Comparison of ENCODE assay signal across 8 mouse cellular contexts in genomic region chr17:26594958-26595357, GRCm38 (mm10). TPM values are rescaled to one million over a fixed set of nuclear protein-coding genes. Genes with fewer than 3 reads are reported as not detected.
DNase-seq lines count a peak whose midpoint lies in the region; ATAC-seq and TF ChIP-seq lines count a peak whose summit lies in the region.

No protein-coding gene starts in this region.

- no peak overlapping the region for H3K9ac ChIP-seq in forebrain, embryonic 13.5 days
- H3K9ac ChIP-seq in forebrain, postnatal 0 days, result no peak overlapping the region
- H3K9ac ChIP-seq in lung, embryonic 14.5 days, result peak overlapping the region; percentile 29; the same call in 1 of the 2 replicates
- no peak overlapping the region for H3K9ac ChIP-seq in hindbrain, embryonic 13.5 days

- TF ChIP-seq POLR2A in lung, adult 2 months (IDR thresholded peaks at IDR 0.05; ENCODE audit: borderline replicate concordance, extremely low read depth, low read depth, low read length), result no peak
- no peak for TF ChIP-seq POLR2A in myocyte (IDR thresholded peaks at IDR 0.05; ENCODE audit: insufficient read length, low read depth)

- no peak for TF ChIP-seq CTCF in forebrain, postnatal 0 days (IDR thresholded peaks at IDR 0.05; ENCODE audit: low read depth)
- TF ChIP-seq CTCF in lung, embryonic 14.5 days (IDR thresholded peaks at IDR 0.05; ENCODE audit: low read depth), result no peak
- no peak for TF ChIP-seq CTCF in lung, adult 2 months (IDR thresholded peaks at IDR 0.05; ENCODE audit: insufficient read depth, low read length)

- no peak overlapping the region for H3K4me3 ChIP-seq in forebrain, embryonic 13.5 days
- H3K4me3 ChIP-seq in forebrain, postnatal 0 days (ENCODE audit: low read depth, low read length), result no peak overlapping the region
- no peak overlapping the region for H3K4me3 ChIP-seq in lung, embryonic 14.5 days (ENCODE audit: low read depth, low read length)
- H3K4me3 ChIP-seq in lung, adult 2 months (replicated peaks; ENCODE audit: extremely low read depth, low read depth, low read length), result no peak overlapping the region
- H3K4me3 ChIP-seq in hindbrain, embryonic 13.5 days, result no peak overlapping the region
- H3K4me3 ChIP-seq in myocyte, result no peak overlapping the region

- peaks cover 25% of the 10 kb centered on the region for H3K79me2 ChIP-seq in myocyte (ENCODE audit: control insufficient read depth, insufficient read depth)

- ATAC-seq in forebrain, embryonic 13.5 days, result no peak
- no peak for ATAC-seq in forebrain, postnatal 0 days
- no peak for ATAC-seq in lung, embryonic 14.5 days (ENCODE audit: insufficient read depth)
- ATAC-seq in hindbrain, embryonic 13.5 days (ENCODE audit: low FRiP score), result no peak
- ATAC-seq in megakaryocyte-erythroid progenitor cell, adult 5-6 weeks (replicated peaks; ENCODE audit: low FRiP score, low TSS enrichment, poor library complexity, severe bottlenecking), result no peak

- no peaks in the 10 kb centered on the region for H3K27me3 ChIP-seq in forebrain, embryonic 13.5 days
- H3K27me3 ChIP-seq in forebrain, postnatal 0 days (ENCODE audit: insufficient read depth, low read length), result no peaks in the 10 kb centered on the region
- no peaks in the 10 kb centered on the region for H3K27me3 ChIP-seq in lung, embryonic 14.5 days (ENCODE audit: insufficient read depth, low read length)
- no peaks in the 10 kb centered on the region for H3K27me3 ChIP-seq in hindbrain, embryonic 13.5 days
- H3K27me3 ChIP-seq in myocyte (ENCODE audit: control insufficient read depth, insufficient read depth, insufficient read length), result no peaks in the 10 kb centered on the region

- peaks cover 27% of the 10 kb centered on the region for H3K36me3 ChIP-seq in forebrain, embryonic 13.5 days (ENCODE audit: poor library complexity, severe bottlenecking)
- peaks cover 6% of the 10 kb centered on the region; the same call in 1 of the 2 replicates for H3K36me3 ChIP-seq in forebrain, postnatal 0 days (ENCODE audit: insufficient read depth)
- H3K36me3 ChIP-seq in lung, embryonic 14.5 days (ENCODE audit: insufficient read depth), result peaks cover 13% of the 10 kb centered on the region
- peaks cover 25% of the 10 kb centered on the region for H3K36me3 ChIP-seq in hindbrain, embryonic 13.5 days
- no peaks in the 10 kb centered on the region for H3K36me3 ChIP-seq in myocyte (ENCODE audit: control insufficient read depth, insufficient read depth)

- 92% methylated on average over 7 of the region's 7 CpGs for WGBS in forebrain, embryonic 13.5 days
- 90% methylated on average over 7 of the region's 7 CpGs for WGBS in forebrain, postnatal 0 days
- WGBS in lung, embryonic 14.5 days, result 67% methylated on average over 7 of the region's 7 CpGs
- WGBS in lung, adult 2 months, result 41% methylated on average over 7 of the region's 7 CpGs
- WGBS in hindbrain, embryonic 13.5 days, result 92% methylated on average over 7 of the region's 7 CpGs

- no peaks in the 10 kb centered on the region for H3K9me3 ChIP-seq in forebrain, embryonic 13.5 days (replicated peaks)
- H3K9me3 ChIP-seq in forebrain, postnatal 0 days (ENCODE audit: low read length), result no peaks in the 10 kb centered on the region
- H3K9me3 ChIP-seq in lung, embryonic 14.5 days (ENCODE audit: low read depth, low read length), result no peaks in the 10 kb centered on the region
- no peaks in the 10 kb centered on the region for H3K9me3 ChIP-seq in hindbrain, embryonic 13.5 days

- H3K4me2 ChIP-seq in forebrain, embryonic 13.5 days, result no peak overlapping the region
- H3K4me2 ChIP-seq in forebrain, postnatal 0 days (ENCODE audit: low read depth), result no peak overlapping the region
- no peak overlapping the region for H3K4me2 ChIP-seq in lung, embryonic 14.5 days
- H3K4me2 ChIP-seq in hindbrain, embryonic 13.5 days, result no peak overlapping the region
- H3K4me2 ChIP-seq in myocyte (ENCODE audit: low read depth), result peak overlapping the region; percentile 27

- H3K27ac ChIP-seq in forebrain, embryonic 13.5 days, result peak overlapping the region; percentile 40; the same call in 1 of the 2 replicates
- no peak overlapping the region for H3K27ac ChIP-seq in forebrain, postnatal 0 days (ENCODE audit: low read depth, low read length)
- peak overlapping the region; percentile 83 for H3K27ac ChIP-seq in lung, embryonic 14.5 days (ENCODE audit: low read depth)
- peak overlapping the region; percentile 64; the same call in 1 of the 2 replicates for H3K27ac ChIP-seq in hindbrain, embryonic 13.5 days

- DNase-seq in forebrain, postnatal 0 days, result no peak
- no peak for DNase-seq in lung, embryonic 14.5 days
- no peak for DNase-seq in lung, adult 2 months
- no peak for DNase-seq in urinary bladder, adult 18-20 months (ENCODE audit: low spot score in 2 of 2)

- H3K4me1 ChIP-seq in forebrain, embryonic 13.5 days, result peaks cover 21% of the 10 kb centered on the region
- H3K4me1 ChIP-seq in forebrain, postnatal 0 days (ENCODE audit: insufficient read depth), result peaks cover 11% of the 10 kb centered on the region; the same call in 1 of the 2 replicates
- H3K4me1 ChIP-seq in lung, embryonic 14.5 days (ENCODE audit: insufficient read depth), result peaks cover 14% of the 10 kb centered on the region; the same call in 1 of the 2 replicates
- H3K4me1 ChIP-seq in lung, adult 2 months (ENCODE audit: control insufficient read depth, insufficient read depth, low read length), result peaks cover 32% of the 10 kb centered on the region
- peaks cover 35% of the 10 kb centered on the region for H3K4me1 ChIP-seq in hindbrain, embryonic 13.5 days (replicated peaks)

- H3ac ChIP-seq in myocyte (ENCODE audit: control insufficient read depth, insufficient read length), result no peak overlapping the region

TF ChIP-seq in myocyte, 11 proteins besides CTCF, POLR2A, EP300 and RAD21:
- no peak for TF ChIP-seq CEBPB (IDR thresholded peaks at IDR 0.05; ENCODE audit: insufficient read depth, poor library complexity, severe bottlenecking)
- TF ChIP-seq E2F4 (IDR thresholded peaks at IDR 0.05; ENCODE audit: insufficient read depth), result no peak
- no peak for TF ChIP-seq REST (IDR thresholded peaks at IDR 0.05; ENCODE audit: insufficient read depth, insufficient read length)
- no peak for TF ChIP-seq MAX (IDR thresholded peaks at IDR 0.05; ENCODE audit: low read depth)
- TF ChIP-seq SRF (IDR thresholded peaks at IDR 0.05; ENCODE audit: control insufficient read depth, insufficient read length, low read depth), result no peak
- no peak for TF ChIP-seq MYOG (IDR thresholded peaks at IDR 0.05; ENCODE audit: control insufficient read depth in 1 of 3, insufficient read depth in 1 of 3, insufficient read length in 2 of 3, low read depth in 2 of 3)
- no peak for TF ChIP-seq TCF12 (IDR thresholded peaks at IDR 0.05; ENCODE audit: insufficient read depth, poor library complexity, severe bottlenecking)
- no peak for TF ChIP-seq TCF3 (IDR thresholded peaks at IDR 0.05; ENCODE audit: insufficient read length, low read depth)
- TF ChIP-seq USF1 (IDR thresholded peaks at IDR 0.05; ENCODE audit: low read depth), result no peak
- no peak for TF ChIP-seq MYOD1 (IDR thresholded peaks at IDR 0.05; ENCODE audit: control insufficient read depth in 1 of 3, insufficient read length in 2 of 3, low read depth in 2 of 3)
- TF ChIP-seq POLR2AphosphoS2 (IDR thresholded peaks at IDR 0.05; ENCODE audit: insufficient read length, low read depth), result no peak

RNA-seq across cellular contexts. Expression of gene Dusp1, which starts 33.0 kb away (rescaled TPM):
- 39.4 and 40.2 TPM in 2 replicates for polyA plus RNA-seq in forebrain, embryonic 13.5 days (2015; fragmentation: Nextera tagmentation; extraction: Ambion mirVana)
- 32.7 and 41.0 TPM in 2 replicates for total RNA-seq in forebrain, postnatal 0 days (2014; rRNA removed)
- 36.0 and 38.5 TPM in 2 replicates for polyA plus RNA-seq in forebrain, postnatal 0 days (2015; fragmentation: Nextera tagmentation; extraction: Ambion mirVana)
- 19.7 and 24.5 TPM in 2 replicates for polyA plus RNA-seq in lung, embryonic 14.5 days (2014; fragmentation: Nextera tagmentation; extraction: Ambion mirVana)
- polyA plus RNA-seq in lung, adult 2 months (2012; rRNA removed), result 233 and 359 TPM in 2 replicates
- polyA plus RNA-seq in hindbrain, embryonic 13.5 days (2015; fragmentation: Nextera tagmentation; extraction: Ambion mirVana), result 34.5 and 35.5 TPM in 2 replicates
- polyA plus RNA-seq in myocyte (2012; fragmentation: generic; extraction: Trizol), result 11.6 TPM
- total RNA-seq in megakaryocyte-erythroid progenitor cell, adult 5-6 weeks (2014; fragmentation: Nextera tagmentation), result 18.4 and 29.1 TPM in 2 replicates
- total RNA-seq in megakaryocyte-erythroid progenitor cell, adult 5-6 weeks (2017), result 73.3 and 79.0 TPM in 2 replicates

RNA-seq across cellular contexts. Expression of gene Ergic1, which starts 33.7 kb away (rescaled TPM):
- 95.9 and 109 TPM in 2 replicates for polyA plus RNA-seq in forebrain, embryonic 13.5 days (2015; fragmentation: Nextera tagmentation; extraction: Ambion mirVana)
- total RNA-seq in forebrain, postnatal 0 days (2014; rRNA removed), result 137 and 186 TPM in 2 replicates
- polyA plus RNA-seq in forebrain, postnatal 0 days (2015; fragmentation: Nextera tagmentation; extraction: Ambion mirVana), result 103 and 106 TPM in 2 replicates
- polyA plus RNA-seq in lung, embryonic 14.5 days (2014; fragmentation: Nextera tagmentation; extraction: Ambion mirVana), result 125 and 127 TPM in 2 replicates
- 86.3 and 93.3 TPM in 2 replicates for polyA plus RNA-seq in lung, adult 2 months (2012; rRNA removed)
- polyA plus RNA-seq in hindbrain, embryonic 13.5 days (2015; fragmentation: Nextera tagmentation; extraction: Ambion mirVana), result 86.8 and 90.1 TPM in 2 replicates
- 102 TPM for polyA plus RNA-seq in myocyte (2012; fragmentation: generic; extraction: Trizol)
- total RNA-seq in megakaryocyte-erythroid progenitor cell, adult 5-6 weeks (2014; fragmentation: Nextera tagmentation), result 51.7 and 55.0 TPM in 2 replicates
- total RNA-seq in megakaryocyte-erythroid progenitor cell, adult 5-6 weeks (2017), result 31.6 and 40.3 TPM in 2 replicates
